Mouse (Mus musculus) limb, embryonic 15.5 days (tissue): Measurements from ENCODE around the gene Gm11168. TPM values are rescaled to one million over a fixed set of nuclear protein-coding genes. Genes with fewer than 3 reads are reported as not detected.
"Not testable (repeated sequence)": the region's sequence is repeated elsewhere in the genome, so short reads cannot be mapped to it uniquely, and the experiment has no call there.

Source experiments
- ATAC-seq: fragments of 200-750 bp; cut with Nextera tagmentation; 2 replicates; pipeline ENCODE4 v1.8.0; 2017; ENCODE audit warnings: low read depth, moderate TSS enrichment; ENCODE audit not compliant: insufficient number of reproducible peaks, low FRiP score, low TSS enrichment
- H3K27ac ChIP-seq: fragments of 300-500 bp; sonication (generic); 2 replicates; pipeline ENCODE4 v1.5.1; 2015; ENCODE audit warnings: moderate library complexity, mild to moderate bottlenecking, inconsistent platforms
- H3K27me3 ChIP-seq: fragments of 300-500 bp; sonication (generic); 2 replicates; pipeline ENCODE4 v1.6.1; 2015; ENCODE audit warnings: inconsistent platforms
- H3K36me3 ChIP-seq: fragments of 300-500 bp; sonication (generic); 2 replicates; pipeline ENCODE4 v1.6.1; 2015; ENCODE audit warnings: inconsistent platforms
- H3K4me1 ChIP-seq: fragments of 300-500 bp; sonication (generic); 2 replicates; pipeline ENCODE4 v1.6.1; 2015; ENCODE audit warnings: inconsistent platforms
- H3K4me2 ChIP-seq: fragments of 300-500 bp; sonication (generic); 2 replicates; pipeline ENCODE4 v1.6.1; 2015; ENCODE audit warnings: mild to moderate bottlenecking, inconsistent platforms
- H3K4me3 ChIP-seq: fragments of 300-500 bp; sonication (generic); 2 replicates; pipeline ENCODE4 v1.5.1; 2015; ENCODE audit warnings: mild to moderate bottlenecking, inconsistent platforms
- H3K9ac ChIP-seq: fragments of 300-500 bp; sonication (generic); 2 replicates; pipeline ENCODE4 v1.6.1; 2015; ENCODE audit warnings: inconsistent platforms
- H3K9me3 ChIP-seq: fragments of 300-500 bp; sonication (generic); 2 replicates; pipeline ENCODE4 v1.6.1; 2016; ENCODE audit warnings: inconsistent platforms
- WGBS: fragments of 180-500 bp; shearing (Covaris S2); methylation state at CpG from one replicate; pipeline ENCODE4 v1.1.7; 2015; 5-methylcytosine and 5-hydroxymethylcytosine counted together
- microRNA-seq: library from miRNA; unstranded; fragments of <30 nt; microRNA quantifications from one replicate; pipeline ENCODE4, GENCODE M21; 2016
- polyA plus RNA-seq: library from polyadenylated mRNA; unstranded; fragments of >200 nt; fragmentation: Nextera tagmentation; extraction: Ambion mirVana; gene quantifications from 2 replicates; pipeline ENCODE4 v1.2.1, GENCODE M21; 2015

The Gm11168 gene
- polyA plus RNA-seq, 1 experiment from 2014 or later, result not detected

DNA sequence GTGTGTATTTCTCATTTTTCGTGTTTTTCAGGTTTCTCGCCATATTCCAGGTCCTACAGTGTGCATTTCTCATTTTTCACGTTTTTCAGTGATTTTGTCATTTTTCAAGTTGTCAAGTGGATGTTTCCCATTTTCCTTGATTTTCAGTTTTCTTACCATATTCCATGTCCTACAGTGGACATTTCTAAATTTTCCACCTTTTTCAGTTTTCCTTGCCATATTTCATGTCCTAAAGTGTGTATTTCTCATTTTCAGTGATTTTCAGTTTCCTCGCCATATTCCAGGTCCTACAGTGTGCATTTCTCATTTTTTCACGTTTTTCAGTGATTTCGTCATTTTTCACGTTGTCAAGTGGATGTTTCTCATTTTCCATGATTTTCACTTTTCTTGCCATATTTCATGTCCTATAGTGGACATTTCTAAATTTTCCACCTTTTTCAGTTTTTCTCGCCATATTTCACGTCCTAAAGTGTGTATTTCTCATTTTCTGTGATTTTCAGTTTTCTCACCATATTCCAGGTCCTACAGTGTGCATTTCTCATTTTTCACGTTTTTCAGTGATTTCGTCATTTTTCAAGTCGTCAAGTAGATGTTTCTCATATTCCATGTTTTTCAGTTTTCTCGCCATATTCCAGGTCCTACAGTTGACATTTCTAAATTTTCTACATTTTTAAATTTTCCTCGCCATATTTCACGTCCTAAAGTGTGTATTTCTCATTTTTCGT, 26.3 kb downstream of the Gm11168 start:
- H3K4me2 ChIP-seq, H3K9ac ChIP-seq, H3K9me3 ChIP-seq, H3K27me3 ChIP-seq, H3K4me3 ChIP-seq, H3K36me3 ChIP-seq, H3K4me1 ChIP-seq, ATAC-seq, H3K27ac ChIP-seq: not testable (repeated sequence)
- 64% methylated on average over 14 of the region's 16 CpGs for WGBS

DNA sequence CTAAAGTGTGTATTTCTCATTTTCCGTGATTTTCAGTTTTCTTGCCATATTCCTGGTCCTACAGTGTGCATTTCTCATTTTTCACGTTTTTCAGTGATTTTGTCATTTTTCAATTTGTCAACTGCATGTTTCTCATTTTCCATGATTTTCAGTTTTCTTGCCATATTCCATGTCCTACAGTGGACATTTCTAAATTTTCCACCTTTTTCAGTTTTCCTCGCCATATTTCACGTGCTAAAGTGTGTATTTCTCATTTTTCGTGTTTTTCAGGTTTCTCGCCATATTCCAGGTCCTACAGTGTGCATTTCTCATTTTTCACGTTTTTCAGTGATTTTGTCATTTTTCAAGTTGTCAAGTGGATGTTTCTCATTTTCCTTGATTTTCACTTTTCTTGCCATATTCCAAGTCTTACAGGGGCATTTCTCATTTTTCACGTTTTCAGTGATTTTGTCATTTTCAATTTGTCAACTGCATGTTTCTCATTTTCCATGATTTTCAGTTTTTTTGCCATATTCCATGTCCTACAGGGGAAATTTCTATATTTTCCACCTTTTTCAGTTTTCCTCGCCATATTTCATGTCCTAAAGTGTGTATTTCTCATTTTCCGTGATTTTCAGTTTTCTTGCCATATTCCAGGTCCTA, 27.7 kb downstream of the Gm11168 start:
- not testable (repeated sequence) for H3K4me1 ChIP-seq, H3K9me3 ChIP-seq, H3K36me3 ChIP-seq, H3K4me3 ChIP-seq, H3K9ac ChIP-seq, ATAC-seq, H3K4me2 ChIP-seq, H3K27me3 ChIP-seq, H3K27ac ChIP-seq
- WGBS, result 67% methylated on average over 3 of the region's 10 CpGs

DNA sequence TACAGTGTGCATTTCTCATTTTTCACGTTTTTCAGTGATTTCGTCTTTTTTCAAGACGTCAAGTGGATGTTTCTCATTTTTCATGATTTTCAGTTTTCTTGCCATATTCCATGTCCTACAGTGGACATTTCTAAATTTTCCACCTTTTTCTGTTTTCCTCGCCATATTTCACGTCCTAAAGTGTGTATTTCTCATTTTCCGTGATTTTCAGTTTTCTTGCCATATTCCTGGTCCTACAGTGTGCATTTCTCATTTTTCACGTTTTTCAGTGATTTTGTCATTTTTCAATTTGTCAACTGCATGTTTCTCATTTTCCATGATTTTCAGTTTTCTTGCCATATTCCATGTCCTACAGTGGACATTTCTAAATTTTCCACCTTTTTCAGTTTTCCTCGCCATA, 31.2 kb downstream of the Gm11168 start, which contains the start of gene Gm17535:
Gm17535 (plus strand) TSS at position 301 of the 400 bp plus-strand sequence.
- not testable (repeated sequence) for ATAC-seq, H3K9me3 ChIP-seq, H3K4me1 ChIP-seq, H3K4me3 ChIP-seq, H3K27me3 ChIP-seq, H3K27ac ChIP-seq, H3K36me3 ChIP-seq, H3K4me2 ChIP-seq, H3K9ac ChIP-seq
- 47% methylated on average over 1 of the region's 8 CpGs for WGBS

DNA sequence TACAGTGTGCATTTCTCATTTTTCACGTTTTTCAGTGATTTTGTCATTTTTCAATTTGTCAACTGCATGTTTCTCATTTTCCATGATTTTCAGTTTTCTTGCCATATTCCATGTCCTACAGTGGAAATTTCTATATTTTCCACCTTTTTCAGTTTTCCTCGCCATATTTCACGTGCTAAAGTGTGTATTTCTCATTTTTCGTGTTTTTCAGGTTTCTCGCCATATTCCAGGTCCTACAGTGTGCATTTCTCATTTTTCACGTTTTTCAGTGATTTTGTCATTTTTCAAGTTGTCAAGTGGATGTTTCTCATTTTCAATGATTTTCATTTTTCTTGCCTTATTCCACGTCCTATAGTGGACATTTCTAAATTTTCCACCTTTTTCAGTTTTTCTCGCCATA, 33.4 kb downstream of the Gm11168 start, which contains the start of gene Gm10715:
Gm10715 (plus strand) TSS at position 301 of the 400 bp plus-strand sequence.
- H3K4me2 ChIP-seq, H3K27me3 ChIP-seq, ATAC-seq, H3K9me3 ChIP-seq, H3K27ac ChIP-seq, H3K9ac ChIP-seq, H3K36me3 ChIP-seq, H3K4me3 ChIP-seq, H3K4me1 ChIP-seq: not testable (repeated sequence)
- WGBS, result 71% methylated on average over 8 of the region's 8 CpGs

DNA sequence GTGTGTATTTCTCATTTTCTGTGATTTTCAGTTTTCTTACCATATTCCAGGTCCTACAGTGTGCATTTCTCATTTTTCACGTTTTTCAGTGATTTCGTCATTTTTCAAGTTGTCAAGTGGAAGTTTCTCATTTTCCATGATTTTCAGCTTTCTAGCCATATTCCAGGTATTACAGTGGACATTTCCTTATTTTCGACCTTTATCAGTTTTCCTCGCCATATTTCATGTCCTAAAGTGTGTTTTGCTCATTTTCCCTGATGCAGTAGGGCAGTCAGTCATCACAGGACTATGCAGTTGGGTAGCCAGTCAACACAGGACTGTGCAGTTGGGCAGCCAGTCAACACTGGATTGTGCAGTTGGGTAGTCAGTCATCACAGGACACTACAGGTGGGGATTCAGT, 35.0 kb downstream of the Gm11168 start:
- 68% methylated on average over 4 of the region's 4 CpGs for WGBS
- H3K27me3 ChIP-seq, H3K4me2 ChIP-seq, H3K4me1 ChIP-seq, H3K4me3 ChIP-seq, H3K36me3 ChIP-seq, H3K9me3 ChIP-seq, H3K27ac ChIP-seq, ATAC-seq, H3K9ac ChIP-seq: not testable (repeated sequence)

Small RNAs within 50 kb of the gene (microRNA-seq; reads per million reads assigned to microRNA genes)
- gene Mir101c, result not detected

Other genes with a start within 250 kb of the Gm11168 start
- gene Gm10722, start 2.4 kb upstream of the Gm11168 start, polyA plus RNA-seq, result not detected in 2 replicates
- not detected in 2 replicates for gene Gm10721, start 9.8 kb downstream of the Gm11168 start, polyA plus RNA-seq
- not detected in 2 replicates for gene Gm10720, start 12.3 kb downstream of the Gm11168 start, polyA plus RNA-seq
- 0.41 TPM in 1 of 2 replicates, not detected in the other for gene Gm10719, start 14.1 kb downstream of the Gm11168 start, polyA plus RNA-seq
- gene Gm10718, start 20.2 kb downstream of the Gm11168 start, polyA plus RNA-seq, result 0.41 TPM in 1 of 2 replicates, not detected in the other
- 0.26 TPM in 1 of 2 replicates, not detected in the other for gene Gm10717, start 22.1 kb downstream of the Gm11168 start, polyA plus RNA-seq
- not detected in 2 replicates for gene Gm17535, start 31.3 kb downstream of the Gm11168 start, polyA plus RNA-seq
- not detected in 2 replicates for gene Gm10715, start 33.5 kb downstream of the Gm11168 start, polyA plus RNA-seq